Mouse (Mus musculus) cerebellum, adult 2 months (tissue): Measurements from ENCODE around the gene Ltbp1.

Source experiments
- CTCF ChIP-seq: fragments of 200-500 bp; IDR thresholded peaks from 2 replicates; pipeline ENCODE4 v1.5.1; 2011; ENCODE audit warnings: low read depth, mild to moderate bottlenecking, control low read depth, low read length, moderate library complexity, borderline replicate concordance; ENCODE audit not compliant: insufficient read depth
- POLR2A ChIP-seq: fragments of 200-500 bp; IDR thresholded peaks from 2 replicates; pipeline ENCODE4 v1.6.1; 2011; ENCODE audit warnings: low read length, control low read depth, borderline replicate concordance; ENCODE audit not compliant: insufficient read depth

GRCm38 (mm10) chr17:75233206-75233605, 227.8 kb downstream of the Ltbp1 start:
- TF ChIP-seq CTCF, result no peak
- no peak for TF ChIP-seq POLR2A
